Mouse (Mus musculus) adrenal gland, postnatal 0 days (tissue): ENCODE results near the gene Znhit6. TPM values are rescaled to one million over a fixed set of nuclear protein-coding genes. Genes with fewer than 3 reads are reported as not detected.

Source experiments
- polyA plus RNA-seq: library from polyadenylated mRNA; unstranded; fragments of >200 nt; fragmentation: Nextera tagmentation; extraction: Ambion mirVana; gene quantifications from 2 replicates; pipeline ENCODE4 v1.2.1, GENCODE M21; 2015

Gene Znhit6
- 21.4 and 28.4 TPM in 2 replicates for polyA plus RNA-seq

GRCm38 (mm10) chr3:145575743-145576481 is at the start of gene Znhit6:
Znhit6 (plus strand) TSS chr3:145576205.

DNA sequence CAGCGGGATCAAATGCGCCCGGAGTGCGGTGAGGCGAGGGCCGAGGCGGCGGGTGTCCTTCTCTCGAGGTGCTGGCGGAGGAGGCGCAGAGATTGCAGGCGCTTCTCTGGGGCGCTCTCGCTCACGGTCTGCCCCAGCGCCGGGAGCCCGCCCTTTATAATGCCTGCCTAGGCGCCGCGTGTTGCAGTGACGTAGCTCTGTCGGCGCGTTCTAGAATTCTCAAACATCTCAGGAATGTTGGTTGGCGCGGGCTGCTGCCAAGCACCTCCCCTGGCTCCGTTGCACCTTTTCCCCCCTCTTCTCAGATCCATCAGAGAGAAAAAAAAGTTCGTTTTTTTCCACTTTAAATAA is 73.8 kb downstream of the Znhit6 start, which contains the start of gene Ccn1:
TSS of gene Ccn1 (minus strand) at position 130 of the 351 bp plus-strand sequence.

Other genes starting within 250 kb of the Znhit6 start
- 29.2 and 75.6 TPM in 2 replicates for gene Ccn1, start 73.8 kb downstream of the Znhit6 start, polyA plus RNA-seq
- 15.7 and 22.5 TPM in 2 replicates for gene Ddah1, start 182.5 kb downstream of the Znhit6 start, polyA plus RNA-seq